Mouse (Mus musculus): Measurements from ENCODE around the gene Ins2. TPM values are rescaled to one million over a fixed set of nuclear protein-coding genes. Genes with fewer than 3 reads are reported as not detected.
A peak's percentile ranks its signal among the peaks of the same experiment; 100 is the strongest.

Ins2 gene
- 0.58 and 1.6 TPM in 2 replicates for polyA plus RNA-seq (2015; fragmentation: Nextera tagmentation; extraction: Ambion mirVana)

GRCm38 (mm10) chr7:142743281-142743680 is at the start of gene Ins2:
Ins2 (minus strand) TSS chr7:142743381.
- no peaks in the 10 kb centered on the region for H3K9me3 ChIP-seq (replicated peaks)
- H3K4me3 ChIP-seq, result no peak within 1 kb of the TSS
- no peak within 1 kb of the TSS for H3K9ac ChIP-seq
- H3K27me3 ChIP-seq, result no peaks in the 10 kb centered on the region
- no peaks in the 10 kb centered on the region for H3K4me1 ChIP-seq (replicated peaks)
- H3K4me2 ChIP-seq, result no peak within 1 kb of the TSS
- WGBS, result 51% methylated on average over 1 of the region's 1 CpGs
- no peak within 1 kb of the TSS for H3K27ac ChIP-seq
- no peaks in the 10 kb centered on the region for H3K36me3 ChIP-seq
- ATAC-seq (replicated peaks; ENCODE audit: insufficient number of reproducible peaks, insufficient read depth, low FRiP score, low read depth), result no peak

- 75% methylated on average over 1 of the region's 1 CpGs for WGBS
- no peak for ATAC-seq (replicated peaks; ENCODE audit: insufficient number of reproducible peaks, insufficient read depth, low FRiP score, low read depth)
These were observed 49.6 kb upstream of the Ins2 start for GRCm38 (mm10) chr7:142792650-142793275.

GRCm38 (mm10) chr7:142789667-142790066 is 46.5 kb upstream of the Ins2 start:
- H3K4me2 ChIP-seq, result no peak overlapping the region
- no peaks in the 10 kb centered on the region for H3K36me3 ChIP-seq
- no peaks in the 10 kb centered on the region for H3K9me3 ChIP-seq (replicated peaks)
- no peak overlapping the region for H3K4me3 ChIP-seq
- no peaks in the 10 kb centered on the region for H3K27me3 ChIP-seq
- no peak for ATAC-seq (replicated peaks; ENCODE audit: insufficient number of reproducible peaks, insufficient read depth, low FRiP score, low read depth)
- WGBS, result 75% methylated on average over 9 of the region's 9 CpGs
- H3K9ac ChIP-seq, result no peak overlapping the region
- H3K27ac ChIP-seq, result no peak overlapping the region
- H3K4me1 ChIP-seq (replicated peaks), result no peaks in the 10 kb centered on the region

More at GRCm38 (mm10) chr7:142792650-142793275, 49.6 kb upstream of the Ins2 start:
- Histone ChIP-seq H3K4me1 (replicated peaks) (no peaks in the 10 kb centered on the region), H3K36me3 (no peaks in the 10 kb centered on the region), H3K4me2 (no peak overlapping the region), H3K9me3 (replicated peaks) (no peaks in the 10 kb centered on the region), H3K9ac (no peak overlapping the region), H3K4me3 (no peak overlapping the region), H3K27me3 (no peaks in the 10 kb centered on the region), H3K27ac (no peak overlapping the region)

- no peaks in the 10 kb centered on the region for H3K9me3 ChIP-seq (replicated peaks)
- no peaks in the 10 kb centered on the region for H3K36me3 ChIP-seq
- no peak overlapping the region for H3K4me2 ChIP-seq
- 6% methylated on average over 3 of the region's 3 CpGs for WGBS
- H3K27me3 ChIP-seq, result no peaks in the 10 kb centered on the region
- H3K27ac ChIP-seq, result no peak overlapping the region
- no peak overlapping the region for H3K9ac ChIP-seq
- H3K4me3 ChIP-seq, result no peak overlapping the region
- no peak for ATAC-seq (replicated peaks; ENCODE audit: insufficient number of reproducible peaks, insufficient read depth, low FRiP score, low read depth)
- H3K4me1 ChIP-seq (replicated peaks), result no peaks in the 10 kb centered on the region
These were observed 5.4 kb downstream of the Ins2 start for GRCm38 (mm10) chr7:142737772-142738171.

GRCm38 (mm10) chr7:142736943-142737490 is 6.2 kb downstream of the Ins2 start:
- Histone ChIP-seq H3K9me3 (replicated peaks) (no peaks in the 10 kb centered on the region), H3K4me3 (no peak overlapping the region), H3K27me3 (no peaks in the 10 kb centered on the region), H3K4me2 (no peak overlapping the region), H3K9ac (no peak overlapping the region), H3K4me1 (replicated peaks) (no peaks in the 10 kb centered on the region), H3K36me3 (no peaks in the 10 kb centered on the region), H3K27ac (no peak overlapping the region)
- no peak for ATAC-seq (replicated peaks; ENCODE audit: insufficient number of reproducible peaks, insufficient read depth, low FRiP score, low read depth)
- 53% methylated on average over 1 of the region's 1 CpGs for WGBS

- no peak overlapping the region for H3K27ac ChIP-seq
These were observed 17.2 kb downstream of the Ins2 start for GRCm38 (mm10) chr7:142725973-142726372.

GRCm38 (mm10) chr7:142720725-142721124 is 22.5 kb downstream of the Ins2 start:
- WGBS, result 7% methylated on average over 2 of the region's 2 CpGs
- 0 out of 2 replicates have a peak, but pooled peaks cover 4% of the 10 kb centered on the region for H3K27me3 ChIP-seq
- H3K36me3 ChIP-seq, result no peaks in the 10 kb centered on the region
- H3K27ac ChIP-seq, result no peak overlapping the region
- H3K4me3 ChIP-seq, result no peak overlapping the region
- ATAC-seq (replicated peaks; ENCODE audit: insufficient number of reproducible peaks, insufficient read depth, low FRiP score, low read depth), result no peak
- no peaks in the 10 kb centered on the region for H3K9me3 ChIP-seq (replicated peaks)
- no peaks in the 10 kb centered on the region for H3K4me1 ChIP-seq (replicated peaks)
- H3K4me2 ChIP-seq, result no peak overlapping the region
- H3K9ac ChIP-seq, result no peak overlapping the region

More at GRCm38 (mm10) chr7:142725973-142726372, 17.2 kb downstream of the Ins2 start:
- H3K4me2 ChIP-seq, result no peak overlapping the region
- no peaks in the 10 kb centered on the region; the same call in 1 of the 2 replicates for H3K27me3 ChIP-seq
- H3K4me3 ChIP-seq, result no peak overlapping the region
- no peaks in the 10 kb centered on the region for H3K9me3 ChIP-seq (replicated peaks)
- no peaks in the 10 kb centered on the region for H3K4me1 ChIP-seq (replicated peaks)
- 53% methylated on average over 3 of the region's 3 CpGs for WGBS
- no peak for ATAC-seq (replicated peaks; ENCODE audit: insufficient number of reproducible peaks, insufficient read depth, low FRiP score, low read depth)
- H3K36me3 ChIP-seq, result no peaks in the 10 kb centered on the region
- H3K9ac ChIP-seq, result no peak overlapping the region

- Histone ChIP-seq H3K9ac (peak overlapping the region; percentile 48; the same call in 1 of the 2 replicates), H3K4me1 (replicated peaks) (peaks cover 2% of the 10 kb centered on the region)
- 12% methylated on average over 8 of the region's 8 CpGs for WGBS
These were observed 28.2 kb downstream of the Ins2 start for GRCm38 (mm10) chr7:142714783-142715498.

GRCm38 (mm10) chr7:142706873-142707272 is 36.3 kb downstream of the Ins2 start:
- H3K36me3 ChIP-seq, result no peaks in the 10 kb centered on the region
- no peak overlapping the region for H3K27ac ChIP-seq
- H3K27me3 ChIP-seq, result no peaks in the 10 kb centered on the region
- H3K4me3 ChIP-seq, result no peak overlapping the region
- H3K4me1 ChIP-seq (replicated peaks), result no peaks in the 10 kb centered on the region
- WGBS, result 76% methylated on average over 2 of the region's 2 CpGs
- no peak for ATAC-seq (replicated peaks; ENCODE audit: insufficient number of reproducible peaks, insufficient read depth, low FRiP score, low read depth)
- no peaks in the 10 kb centered on the region for H3K9me3 ChIP-seq (replicated peaks)
- no peak overlapping the region for H3K9ac ChIP-seq
- H3K4me2 ChIP-seq, result no peak overlapping the region

More at GRCm38 (mm10) chr7:142714783-142715498, 28.2 kb downstream of the Ins2 start:
- Histone ChIP-seq H3K4me2 (peak overlapping the region; percentile 57), H3K4me3 (peak overlapping the region; percentile 27), H3K27me3 (0 out of 2 replicates have a peak, but pooled peaks cover 4% of the 10 kb centered on the region), H3K9me3 (replicated peaks) (no peaks in the 10 kb centered on the region), H3K36me3 (no peaks in the 10 kb centered on the region), H3K27ac (no peak overlapping the region)
- ATAC-seq (replicated peaks; ENCODE audit: insufficient number of reproducible peaks, insufficient read depth, low FRiP score, low read depth), result no peak; the same call in 1 of the 2 replicates

- Histone ChIP-seq H3K9me3 (replicated peaks) (no peaks in the 10 kb centered on the region), H3K4me2 (no peak overlapping the region), H3K27me3 (no peaks in the 10 kb centered on the region), H3K4me3 (no peak overlapping the region), H3K4me1 (replicated peaks) (no peaks in the 10 kb centered on the region), H3K9ac (no peak overlapping the region), H3K36me3 (no peaks in the 10 kb centered on the region), H3K27ac (no peak overlapping the region)
- ATAC-seq (replicated peaks; ENCODE audit: insufficient number of reproducible peaks, insufficient read depth, low FRiP score, low read depth), result no peak
- 53% methylated on average over 5 of the region's 5 CpGs for WGBS
These were observed 43.8 kb downstream of the Ins2 start for GRCm38 (mm10) chr7:142699334-142699860.

- WGBS, result 78% methylated on average over 3 of the region's 3 CpGs
These were observed 64.6 kb downstream of the Ins2 start for GRCm38 (mm10) chr7:142678611-142679010.

More at GRCm38 (mm10) chr7:142678611-142679010, 64.6 kb downstream of the Ins2 start:
- Histone ChIP-seq H3K9me3 (replicated peaks) (no peaks in the 10 kb centered on the region), H3K9ac (no peak overlapping the region), H3K27ac (no peak overlapping the region), H3K4me1 (replicated peaks) (peaks cover 2% of the 10 kb centered on the region; the same call in 1 of the 2 replicates), H3K27me3 (no peaks in the 10 kb centered on the region), H3K4me3 (no peak overlapping the region), H3K36me3 (no peaks in the 10 kb centered on the region), H3K4me2 (no peak overlapping the region)
- no peak for ATAC-seq (replicated peaks; ENCODE audit: insufficient number of reproducible peaks, insufficient read depth, low FRiP score, low read depth)

Data from heart, embryonic 15.5 days (tissue).